Mouse (Mus musculus): ENCODE data around the gene Peg12. TPM values are rescaled to one million over a fixed set of nuclear protein-coding genes. Genes with fewer than 3 reads are reported as not detected.

Gene Peg12
- total RNA-seq, 2 experiments from 2014 or later = 0.17 to 1.2 TPM

Other genes starting within 250 kb of the Peg12 start
- not detected in 2 replicates for gene Ndn, start 117.9 kb downstream of the Peg12 start, total RNA-seq (2015; ENCODE audit: low replicate concordance)
- not detected in 2 replicates for gene Ndn, start 117.9 kb downstream of the Peg12 start, total RNA-seq (2017; ENCODE audit: low replicate concordance)
- gene Magel2, start 87.5 kb downstream of the Peg12 start, total RNA-seq (2015; ENCODE audit: low replicate concordance) = not detected in 2 replicates
- not detected in 2 replicates for gene Magel2, start 87.5 kb downstream of the Peg12 start, total RNA-seq (2017; ENCODE audit: low replicate concordance)
- not detected in 2 replicates for gene Mkrn3, start 44.4 kb downstream of the Peg12 start, total RNA-seq (2015; ENCODE audit: low replicate concordance)
- gene Mkrn3, start 44.4 kb downstream of the Peg12 start, total RNA-seq (2017; ENCODE audit: low replicate concordance) = not detected in 2 replicates